Mouse (Mus musculus) intestine, embryonic 15.5 days (tissue): ENCODE measurements around the gene Adam15. TPM values are rescaled to one million over a fixed set of nuclear protein-coding genes. Genes with fewer than 3 reads are reported as not detected.
A peak's percentile ranks its signal among the peaks of the same experiment; 100 is the strongest.

ENCODE experiments used
- ATAC-seq: fragments of 200-750 bp; cut with Nextera tagmentation; 2 replicates; pipeline ENCODE4 v1.8.0; 2017; ENCODE audit warnings: moderate TSS enrichment, moderate library complexity
- H3K27ac ChIP-seq: fragments of 300-500 bp; sonication (generic); 2 replicates; pipeline ENCODE4 v1.5.1; 2015; ENCODE audit warnings: mild to moderate bottlenecking, inconsistent platforms
- H3K27me3 ChIP-seq: fragments of 300-500 bp; sonication (generic); replicated peaks from 2 replicates; pipeline ENCODE4 v1.6.1; 2015; ENCODE audit warnings: inconsistent platforms
- H3K36me3 ChIP-seq: fragments of 300-500 bp; sonication (generic); 2 replicates; pipeline ENCODE4 v1.6.1; 2015; ENCODE audit warnings: inconsistent platforms
- H3K4me1 ChIP-seq: fragments of 300-500 bp; sonication (generic); replicated peaks from 2 replicates; pipeline ENCODE4 v1.6.1; 2015; ENCODE audit warnings: inconsistent platforms
- H3K4me2 ChIP-seq: fragments of 300-500 bp; sonication (generic); replicated peaks from 2 replicates; pipeline ENCODE4 v1.6.1; 2015; ENCODE audit warnings: mild to moderate bottlenecking, inconsistent platforms
- H3K4me3 ChIP-seq: fragments of 300-500 bp; sonication (generic); replicated peaks from 2 replicates; pipeline ENCODE4 v1.5.1; 2015; ENCODE audit warnings: inconsistent platforms
- H3K9ac ChIP-seq: fragments of 300-500 bp; sonication (generic); 2 replicates; pipeline ENCODE4 v1.6.1; 2015; ENCODE audit warnings: inconsistent platforms
- H3K9me3 ChIP-seq: fragments of 300-500 bp; sonication (generic); 2 replicates; pipeline ENCODE4 v1.6.1; 2016; ENCODE audit warnings: inconsistent platforms
- WGBS: fragments of 180-500 bp; shearing (Covaris S2); methylation state at CpG from one replicate; pipeline ENCODE4 v1.1.7; 2015; 5-methylcytosine and 5-hydroxymethylcytosine counted together
- polyA plus RNA-seq: library from polyadenylated mRNA; unstranded; fragments of >200 nt; fragmentation: Nextera tagmentation; extraction: Ambion mirVana; gene quantifications from 2 replicates; pipeline ENCODE4 v1.2.1, GENCODE M21; 2015

Gene Adam15
- polyA plus RNA-seq, 1 experiment from 2014 or later = 45.5 TPM

GRCm38 (mm10) chr3:89381233-89381632, 31.4 kb upstream of the Adam15 start:
- H3K9me3 ChIP-seq = no peaks in the 10 kb centered on the region
- WGBS = 77% methylated on average over 11 of the region's 11 CpGs
- peaks cover 48% of the 10 kb centered on the region for H3K4me1 ChIP-seq
- H3K27me3 ChIP-seq = no peaks in the 10 kb centered on the region
- no peak overlapping the region for H3K4me2 ChIP-seq
- no peak overlapping the region for H3K27ac ChIP-seq
- no peak overlapping the region for H3K9ac ChIP-seq
- no peak for ATAC-seq
- H3K4me3 ChIP-seq = no peak overlapping the region
- H3K36me3 ChIP-seq = peaks cover 9% of the 10 kb centered on the region; the same call in 1 of the 2 replicates

DNA sequence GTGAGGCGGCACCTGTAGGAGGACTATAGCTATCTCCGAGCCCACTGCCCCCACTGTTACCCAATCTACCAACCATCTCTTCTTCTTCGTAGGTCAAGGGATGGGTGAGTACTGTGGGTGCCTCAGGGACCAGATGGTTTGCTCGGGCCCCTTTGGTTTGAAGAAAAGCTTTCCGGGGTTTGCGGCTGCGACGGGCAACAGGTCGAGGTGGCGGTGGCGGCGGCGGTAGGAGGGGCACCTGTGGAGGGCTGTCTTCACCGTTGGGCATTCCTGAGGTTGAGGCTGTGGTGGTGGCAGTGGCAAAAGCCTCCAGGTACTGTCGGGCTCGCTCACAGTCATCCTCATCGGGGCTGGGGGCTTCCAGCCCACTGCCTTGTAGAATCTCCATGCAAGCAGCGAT, 30.9 kb upstream of the Adam15 start:
- no peaks in the 10 kb centered on the region for H3K27me3 ChIP-seq
- WGBS = 91% methylated on average over 18 of the region's 18 CpGs
- H3K36me3 ChIP-seq = peaks cover 9% of the 10 kb centered on the region; the same call in 1 of the 2 replicates
- H3K27ac ChIP-seq = no peak overlapping the region
- no peak for ATAC-seq
- peaks cover 44% of the 10 kb centered on the region for H3K4me1 ChIP-seq
- no peaks in the 10 kb centered on the region for H3K9me3 ChIP-seq
- no peak overlapping the region for H3K4me2 ChIP-seq
- no peak overlapping the region for H3K9ac ChIP-seq
- no peak overlapping the region for H3K4me3 ChIP-seq

- Histone ChIP-seq H3K27me3 (no peaks in the 10 kb centered on the region), H3K36me3 (peaks cover 9% of the 10 kb centered on the region; the same call in 1 of the 2 replicates), H3K4me1 (peaks cover 40% of the 10 kb centered on the region), H3K9ac (no peak overlapping the region), H3K27ac (no peak overlapping the region), H3K4me2 (no peak overlapping the region), H3K4me3 (no peak overlapping the region), H3K9me3 (no peaks in the 10 kb centered on the region)
- WGBS = 90% methylated on average over 14 of the region's 14 CpGs
- ATAC-seq = no peak
These were observed 30.5 kb upstream of the Adam15 start for GRCm38 (mm10) chr3:89380291-89380690.

DNA sequence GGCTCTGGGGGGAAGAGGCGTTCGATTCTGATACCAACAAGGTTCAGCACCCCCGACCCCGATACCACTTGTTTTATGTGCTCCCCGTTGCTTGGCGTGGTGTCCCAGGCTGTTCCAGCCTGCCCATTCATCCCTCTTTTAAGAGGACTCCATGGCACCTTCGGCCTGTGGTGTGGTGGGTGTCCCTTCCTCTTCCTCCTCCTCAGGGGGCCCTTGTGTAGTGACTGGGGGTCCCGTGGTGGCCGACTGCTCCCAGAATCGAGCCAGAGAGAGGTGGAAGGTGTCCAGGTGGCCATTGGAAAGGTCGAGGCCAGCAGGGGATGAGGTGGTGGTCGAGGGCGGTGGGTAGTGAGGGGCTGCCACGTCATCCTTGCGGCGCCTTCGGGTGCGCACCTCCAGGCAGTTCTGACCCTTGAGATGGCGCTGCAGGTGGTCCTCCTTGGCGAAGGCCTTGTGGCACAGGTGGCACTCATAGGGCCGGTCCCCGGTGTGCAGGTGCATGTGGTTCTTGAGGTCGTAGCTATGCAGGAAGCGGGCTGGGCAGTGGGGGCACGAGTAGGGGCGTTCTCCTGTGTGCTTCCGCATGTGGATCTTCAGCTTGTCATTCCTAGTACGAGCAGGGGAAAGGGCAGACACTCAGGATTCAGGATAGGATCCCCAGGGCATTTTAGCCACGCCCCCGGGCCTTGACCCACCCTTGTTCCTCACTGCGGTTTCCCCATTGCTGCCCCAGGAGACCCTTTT, 29.8 kb upstream of the Adam15 start:
- Histone ChIP-seq H3K9me3 (no peaks in the 10 kb centered on the region), H3K36me3 (peaks cover 9% of the 10 kb centered on the region; the same call in 1 of the 2 replicates), H3K27ac (no peak overlapping the region), H3K27me3 (no peaks in the 10 kb centered on the region), H3K9ac (no peak overlapping the region), H3K4me3 (no peak overlapping the region), H3K4me1 (peaks cover 32% of the 10 kb centered on the region), H3K4me2 (no peak overlapping the region)
- no peak for ATAC-seq
- WGBS = 85% methylated on average over 31 of the region's 31 CpGs

DNA sequence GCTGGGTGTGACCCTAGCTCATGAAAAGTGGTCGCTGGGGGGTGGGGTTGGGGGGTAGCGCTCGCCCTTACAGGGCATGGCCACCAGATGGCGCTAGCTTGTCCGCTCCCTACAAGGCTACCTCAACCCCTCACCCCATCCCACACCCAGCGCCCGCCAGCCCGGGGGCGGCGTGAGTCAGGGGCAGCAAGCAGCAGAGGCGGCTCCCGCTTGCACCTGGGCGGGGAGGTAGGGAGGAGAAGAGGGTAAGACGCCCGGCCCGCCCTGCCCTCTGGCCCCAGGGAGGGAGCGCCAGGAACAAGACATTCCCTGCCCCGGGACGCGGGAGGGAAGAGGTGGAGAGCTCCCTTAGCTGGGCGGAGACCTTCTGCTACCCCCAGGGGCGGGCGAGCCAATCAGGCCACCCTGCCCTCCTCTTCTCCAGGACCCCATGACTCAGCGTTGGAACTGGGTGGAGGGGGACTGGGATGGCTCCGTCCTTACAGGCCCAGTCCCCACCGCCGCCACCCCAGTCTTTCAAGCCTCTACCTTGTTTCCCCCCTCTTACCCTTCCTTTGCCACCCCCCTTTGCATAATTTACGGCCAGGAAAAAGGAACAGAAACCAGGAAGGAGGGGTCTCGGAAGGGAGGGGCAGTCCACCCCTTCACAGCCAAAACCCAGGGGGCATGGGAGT, 28.7 kb upstream of the Adam15 start:
- peak overlapping the region; percentile 72 for H3K4me2 ChIP-seq
- peak overlapping the region; percentile 49 for H3K9ac ChIP-seq
- peaks cover 26% of the 10 kb centered on the region for H3K4me1 ChIP-seq
- no peaks in the 10 kb centered on the region for H3K9me3 ChIP-seq
- peak overlapping the region; percentile 44 for H3K4me3 ChIP-seq
- peaks cover 9% of the 10 kb centered on the region; the same call in 1 of the 2 replicates for H3K36me3 ChIP-seq
- under 1% methylated on average over 29 of the region's 29 CpGs for WGBS
- peak overlapping the region; percentile 18; the same call in 1 of the 2 replicates for H3K27ac ChIP-seq
- no peaks in the 10 kb centered on the region for H3K27me3 ChIP-seq
- ATAC-seq = peak; percentile 92

DNA sequence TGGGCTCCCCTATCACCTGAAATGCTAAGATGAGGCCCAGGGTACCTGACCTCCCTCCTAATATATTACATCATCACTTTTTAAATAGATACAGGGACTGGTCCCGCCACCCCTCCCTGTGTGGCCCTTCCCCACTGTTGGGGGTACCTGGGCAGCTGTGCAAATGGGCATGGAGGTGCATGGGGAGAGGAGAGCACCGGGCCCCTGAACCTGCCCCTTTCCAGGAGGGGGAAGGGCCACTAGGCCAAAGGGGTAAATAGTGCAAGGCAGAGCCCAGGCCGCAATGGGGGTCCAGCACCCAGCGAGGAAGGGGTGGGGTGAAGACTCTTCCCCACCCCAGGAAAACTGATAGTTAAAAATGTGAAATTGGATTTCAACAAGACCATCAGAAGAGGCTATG, 28.0 kb upstream of the Adam15 start:
- Histone ChIP-seq H3K4me1 (peaks cover 26% of the 10 kb centered on the region), H3K27me3 (no peaks in the 10 kb centered on the region), H3K27ac (0 out of 2 replicates have a peak overlapping the region, but pooled peaks have one; percentile 18), H3K36me3 (0 out of 2 replicates have a peak, but pooled peaks cover 9% of the 10 kb centered on the region), H3K4me3 (peak overlapping the region; percentile 44; the same call in 1 of the 2 replicates), H3K9ac (peak overlapping the region; percentile 49; the same call in 1 of the 2 replicates), H3K4me2 (peak overlapping the region; percentile 72), H3K9me3 (no peaks in the 10 kb centered on the region)
- ATAC-seq = no peak; the same call in 1 of the 2 replicates
- 68% methylated on average over 4 of the region's 4 CpGs for WGBS

- Histone ChIP-seq H3K27ac (0 out of 2 replicates have a peak overlapping the region, but pooled peaks have one; percentile 32), H3K4me1 (peaks cover 11% of the 10 kb centered on the region), H3K9me3 (no peaks in the 10 kb centered on the region), H3K27me3 (no peaks in the 10 kb centered on the region), H3K4me3 (no peak overlapping the region), H3K36me3 (no peaks in the 10 kb centered on the region), H3K9ac (no peak overlapping the region), H3K4me2 (no peak overlapping the region)
- ATAC-seq = no peak
- WGBS = 38% methylated on average over 5 of the region's 5 CpGs
These were observed 23.9 kb upstream of the Adam15 start for GRCm38 (mm10) chr3:89373581-89374231.

GRCm38 (mm10) chr3:89367338-89367737, 17.5 kb upstream of the Adam15 start:
- Histone ChIP-seq H3K27me3 (no peaks in the 10 kb centered on the region), H3K4me1 (peaks cover 9% of the 10 kb centered on the region), H3K9ac (0 out of 2 replicates have a peak overlapping the region, but pooled peaks have one; percentile 5), H3K4me3 (no peak overlapping the region), H3K4me2 (no peak overlapping the region), H3K27ac (no peak overlapping the region), H3K36me3 (no peaks in the 10 kb centered on the region), H3K9me3 (no peaks in the 10 kb centered on the region)
- ATAC-seq = peak; percentile 64
- 35% methylated on average over 11 of the region's 11 CpGs for WGBS

GRCm38 (mm10) chr3:89365486-89366414, 16.0 kb upstream of the Adam15 start:
- Histone ChIP-seq H3K4me2 (peak overlapping the region; percentile 35), H3K27me3 (no peaks in the 10 kb centered on the region), H3K9me3 (no peaks in the 10 kb centered on the region), H3K27ac (peak overlapping the region; percentile 62), H3K9ac (no peak overlapping the region), H3K36me3 (no peaks in the 10 kb centered on the region), H3K4me1 (peaks cover 9% of the 10 kb centered on the region), H3K4me3 (no peak overlapping the region)
- ATAC-seq = peak; percentile 60
- WGBS = 54% methylated on average over 20 of the region's 20 CpGs

DNA sequence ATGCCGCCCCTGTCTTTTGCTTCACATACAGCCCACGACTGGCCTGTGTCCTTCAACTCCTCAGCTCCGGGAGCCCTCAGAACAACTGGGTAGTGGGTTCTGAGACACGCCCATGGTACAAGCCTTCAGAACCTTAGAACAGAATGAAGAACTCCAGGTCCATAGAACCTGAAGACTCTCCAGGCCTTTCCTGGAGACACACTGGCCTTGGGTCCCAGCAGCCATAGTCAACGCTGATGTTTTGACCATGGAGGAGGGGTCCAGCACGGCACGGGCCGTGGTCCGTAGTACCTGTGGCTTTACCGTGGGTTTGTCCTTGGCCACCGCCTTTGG, 15.3 kb upstream of the Adam15 start, which contains the start of gene Dcst1:
Gene Dcst1, minus strand, starts transcription at position 101 of the 333 bp plus-strand sequence.
- Histone ChIP-seq H3K27me3 (no peaks in the 10 kb centered on the region), H3K4me3 (no peak within 1 kb of the TSS), H3K4me1 (peaks cover 9% of the 10 kb centered on the region), H3K36me3 (no peaks in the 10 kb centered on the region), H3K9me3 (no peaks in the 10 kb centered on the region), H3K4me2 (peak within 1 kb of the TSS; percentile 35), H3K9ac (no peak within 1 kb of the TSS), H3K27ac (peak within 1 kb of the TSS; percentile 62)
- ATAC-seq = no peak
- WGBS = 87% methylated on average over 11 of the region's 11 CpGs

GRCm38 (mm10) chr3:89364631-89365030, 14.8 kb upstream of the Adam15 start:
- H3K4me1 ChIP-seq = peaks cover 12% of the 10 kb centered on the region
- H3K27me3 ChIP-seq = no peaks in the 10 kb centered on the region
- ATAC-seq = no peak
- H3K9me3 ChIP-seq = no peaks in the 10 kb centered on the region
- no peaks in the 10 kb centered on the region for H3K36me3 ChIP-seq
- no peak overlapping the region for H3K4me2 ChIP-seq
- H3K4me3 ChIP-seq = no peak overlapping the region
- no peak overlapping the region for H3K9ac ChIP-seq
- WGBS = 67% methylated on average over 8 of the region's 8 CpGs
- no peak overlapping the region for H3K27ac ChIP-seq
